Mouse (Mus musculus) A20 (cell line): ENCODE data around the gene Dst.

ENCODE experiments used
- DNase-seq: peaks from one replicate; pipeline ENCODE4 v3.0.0-alpha.2; 2011; ENCODE audit warnings: low read depth, low spot score

Gene Dst

DNA sequence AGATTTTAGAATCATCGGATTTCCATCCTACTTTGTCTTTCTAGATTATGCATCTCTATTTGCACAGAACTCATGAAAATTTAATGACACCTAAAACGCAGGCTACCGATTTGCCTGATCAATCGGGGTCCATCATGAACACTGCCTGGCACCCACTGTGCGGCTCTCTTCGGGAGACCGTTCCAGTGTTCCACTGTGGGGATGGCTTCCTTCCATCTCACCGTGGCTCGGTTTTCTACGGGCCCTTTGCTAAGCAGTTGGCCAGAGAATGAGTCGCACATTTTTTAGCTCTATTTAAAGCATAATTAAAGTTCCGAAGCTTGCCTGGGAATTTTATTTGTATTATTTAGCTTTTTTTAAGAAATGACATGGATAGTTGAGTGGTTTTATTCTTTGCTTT is 72.4 kb downstream of the Dst start:
- DNase-seq = no peak

DNA sequence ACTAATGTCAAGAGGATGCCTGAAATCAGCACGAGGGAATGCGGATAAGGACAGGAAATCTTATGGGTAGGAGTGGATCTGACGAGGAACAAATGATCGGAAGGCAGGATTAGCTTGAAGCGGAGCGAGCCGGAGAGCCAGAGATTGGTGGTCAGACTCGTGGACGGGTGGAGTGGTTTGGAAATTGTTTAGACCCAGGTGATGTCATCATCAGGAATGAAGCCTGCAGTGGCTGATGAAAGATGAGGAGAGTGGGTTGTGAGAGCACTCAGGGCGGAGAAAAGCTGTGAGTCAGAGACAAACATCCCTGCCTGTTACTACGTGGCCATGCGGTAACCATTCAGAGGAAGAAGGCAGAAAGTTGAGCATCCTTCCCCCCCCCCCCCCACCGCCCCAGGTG is 81.6 kb downstream of the Dst start:
- DNase-seq = no peak

DNA sequence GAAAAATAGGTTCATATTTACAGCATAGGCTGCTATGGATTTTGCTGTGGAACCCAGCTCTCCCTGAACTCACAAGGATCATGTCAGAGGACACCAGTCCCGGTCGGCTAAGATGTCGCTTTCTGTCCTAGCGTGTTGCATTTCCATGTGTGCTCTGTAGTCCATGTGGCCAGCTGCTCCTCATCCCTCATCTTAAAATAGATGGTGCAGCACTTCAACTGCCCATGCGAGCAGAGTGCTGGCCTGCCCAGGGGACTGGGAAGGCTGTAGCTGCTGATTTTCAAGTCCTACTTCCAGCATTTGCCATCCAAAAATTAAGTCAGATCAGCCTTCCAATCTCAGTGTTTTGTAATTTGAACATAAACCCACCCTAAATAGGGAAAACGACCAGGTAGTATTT is 83.0 kb downstream of the Dst start:
- DNase-seq = no peak

DNA sequence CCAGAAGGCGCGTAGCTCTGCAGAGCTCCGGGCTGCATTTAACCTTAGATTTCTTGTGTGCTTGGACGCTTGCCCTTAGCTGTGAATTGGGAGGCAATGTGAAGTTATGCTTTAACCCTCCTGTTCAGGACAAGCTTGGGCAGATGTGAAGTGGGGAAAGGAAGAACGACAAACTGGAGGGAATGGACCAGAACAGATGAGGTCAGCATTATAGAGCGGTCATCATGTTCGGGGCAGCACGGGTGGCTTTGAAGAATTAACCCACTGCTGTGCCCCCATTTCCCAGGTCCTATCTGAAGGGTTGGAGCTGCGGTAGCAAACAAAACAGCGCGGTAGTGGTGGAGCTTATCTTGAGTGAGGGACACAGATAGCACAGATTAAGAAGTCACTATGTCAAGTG is 84.8 kb downstream of the Dst start:
- DNase-seq = no peak

DNA sequence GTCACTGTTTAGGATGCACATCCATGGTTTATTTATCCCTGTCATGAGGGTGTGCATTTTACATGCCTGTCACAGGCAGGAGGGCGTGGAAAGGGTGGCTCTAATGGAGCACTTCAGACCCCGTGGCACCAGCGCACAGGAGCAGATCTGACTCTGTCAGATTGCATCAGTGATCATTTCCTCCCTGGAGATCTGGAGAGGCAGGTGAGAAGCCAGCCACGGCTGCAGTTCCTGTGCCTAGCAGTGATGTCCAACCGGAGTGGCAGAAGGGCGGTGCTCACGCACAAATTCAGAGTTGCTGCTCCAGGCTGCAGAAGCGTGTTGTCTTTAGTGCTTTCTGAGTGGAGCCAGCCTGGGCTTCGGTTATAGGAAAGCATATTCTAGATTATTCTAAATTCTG is 86.2 kb downstream of the Dst start:
- no peak for DNase-seq

DNA sequence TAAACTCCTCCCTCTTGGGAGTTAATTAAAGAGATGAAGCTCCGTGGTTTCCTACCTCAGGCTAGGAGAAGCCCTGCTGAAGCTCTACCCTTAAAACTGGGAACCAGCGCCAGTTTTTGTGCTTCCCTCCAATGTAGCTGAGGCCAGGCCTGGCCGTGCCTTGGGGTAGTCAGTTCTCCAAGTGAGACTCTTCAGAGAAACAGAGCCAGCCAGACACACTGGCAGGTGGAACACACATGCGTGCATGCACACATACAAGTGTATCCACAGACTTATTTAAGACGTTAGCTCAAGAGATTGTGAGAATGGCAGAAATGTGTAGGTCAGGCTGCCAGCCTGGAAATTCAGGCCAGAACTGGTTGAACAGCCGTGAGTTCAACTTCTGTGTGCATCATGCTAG is 87.4 kb downstream of the Dst start:
- no peak for DNase-seq

DNA sequence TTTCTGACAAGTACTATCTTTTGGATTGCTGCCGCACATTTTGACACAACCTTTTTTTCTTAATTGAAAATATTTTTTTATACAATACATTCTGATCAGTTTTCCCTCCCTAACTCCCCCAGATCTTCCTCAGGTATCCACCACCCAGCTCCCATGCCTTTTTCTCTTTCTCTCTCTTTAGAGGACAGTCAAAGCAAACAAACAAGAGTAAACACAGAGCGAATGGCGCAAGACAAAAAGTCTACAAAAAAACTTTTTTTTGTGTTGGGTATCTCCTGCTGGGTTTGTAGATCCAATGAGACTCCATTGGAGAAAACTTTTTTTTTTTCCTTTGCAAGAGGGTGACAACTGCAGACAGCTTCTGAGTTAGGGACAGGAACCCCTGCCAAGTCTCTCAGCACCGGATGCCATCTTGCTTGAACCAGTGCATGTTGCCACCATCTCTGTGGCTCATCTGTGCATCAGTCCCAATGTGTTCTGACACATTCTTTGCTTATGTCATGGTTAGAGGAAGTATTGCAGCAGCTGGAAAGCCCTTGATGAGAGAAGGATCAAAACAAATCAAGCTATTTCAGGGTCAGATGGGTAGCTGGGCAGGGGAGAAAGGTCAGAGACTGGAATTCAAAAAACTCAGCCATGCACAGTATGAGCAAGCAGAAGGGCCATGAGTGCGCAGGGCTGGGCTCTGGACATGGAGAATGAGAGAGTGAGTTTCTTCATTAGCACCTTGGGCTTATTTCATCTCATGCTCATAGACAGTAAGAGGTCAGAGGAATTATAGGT is 88.3 kb downstream of the Dst start:
- DNase-seq = no peak

DNA sequence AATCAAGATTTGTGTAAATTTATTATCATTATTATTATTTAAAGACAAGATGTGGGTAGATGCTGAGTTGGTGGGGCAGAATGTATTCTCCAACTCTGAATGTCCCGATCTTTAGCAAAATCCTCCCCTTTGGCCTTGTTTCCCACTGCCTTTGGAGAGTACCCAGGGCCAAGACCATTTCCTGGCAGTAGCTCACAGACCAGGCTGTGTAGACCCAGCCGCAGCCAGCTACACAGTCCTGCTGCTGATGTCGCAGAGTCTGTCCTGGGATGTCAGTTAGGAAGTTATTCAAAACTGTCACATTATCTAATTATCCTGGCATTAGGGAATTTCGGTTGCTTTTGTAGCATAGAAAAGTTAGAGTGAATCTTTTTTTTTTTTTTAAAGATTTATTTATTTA is 94.3 kb downstream of the Dst start:
- DNase-seq = no peak

DNA sequence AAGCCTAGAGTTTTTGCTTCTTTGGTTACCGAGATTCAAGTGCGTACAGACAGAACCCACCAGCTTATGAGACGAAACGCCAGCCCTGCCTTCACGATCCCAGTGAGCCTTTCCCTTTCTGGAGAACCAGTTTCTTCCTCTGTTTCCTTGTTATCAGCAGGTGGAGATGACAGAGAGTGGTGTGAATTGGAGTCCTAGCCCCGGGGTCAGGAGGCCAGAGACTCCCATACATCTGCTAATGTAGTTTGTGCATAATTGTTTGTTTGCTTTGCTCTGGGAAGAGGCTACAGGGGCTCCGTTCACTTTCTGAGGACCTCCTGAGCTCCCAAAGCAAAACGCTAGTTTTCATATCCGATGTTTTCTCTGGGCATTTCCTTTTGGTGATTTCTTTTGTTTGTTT is 94.9 kb downstream of the Dst start:
- DNase-seq = no peak

DNA sequence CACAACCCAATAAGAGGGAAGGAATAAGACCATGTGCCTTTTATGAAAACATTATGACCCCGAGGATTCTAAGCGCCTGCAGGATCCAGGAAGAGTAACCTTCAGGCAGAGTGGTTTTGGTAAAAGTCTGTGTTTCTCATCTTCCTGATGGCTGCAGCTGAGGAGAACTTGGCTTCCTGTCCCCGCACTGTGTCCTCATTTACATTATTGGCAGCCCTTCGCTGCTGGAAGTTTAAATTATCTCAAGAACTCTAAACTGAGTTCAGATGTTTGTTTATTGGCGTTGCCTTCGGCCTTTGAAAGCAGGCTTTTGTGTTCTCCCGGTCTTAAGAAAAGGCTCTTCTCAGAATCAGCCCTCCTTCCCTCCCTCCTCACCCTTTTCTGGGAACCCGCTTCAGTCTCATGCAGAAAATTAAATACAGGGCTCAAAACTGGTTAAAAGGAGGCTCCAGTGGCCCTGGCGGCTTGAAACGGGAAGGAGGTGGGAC is 97.3 kb downstream of the Dst start:
- no peak for DNase-seq

DNA sequence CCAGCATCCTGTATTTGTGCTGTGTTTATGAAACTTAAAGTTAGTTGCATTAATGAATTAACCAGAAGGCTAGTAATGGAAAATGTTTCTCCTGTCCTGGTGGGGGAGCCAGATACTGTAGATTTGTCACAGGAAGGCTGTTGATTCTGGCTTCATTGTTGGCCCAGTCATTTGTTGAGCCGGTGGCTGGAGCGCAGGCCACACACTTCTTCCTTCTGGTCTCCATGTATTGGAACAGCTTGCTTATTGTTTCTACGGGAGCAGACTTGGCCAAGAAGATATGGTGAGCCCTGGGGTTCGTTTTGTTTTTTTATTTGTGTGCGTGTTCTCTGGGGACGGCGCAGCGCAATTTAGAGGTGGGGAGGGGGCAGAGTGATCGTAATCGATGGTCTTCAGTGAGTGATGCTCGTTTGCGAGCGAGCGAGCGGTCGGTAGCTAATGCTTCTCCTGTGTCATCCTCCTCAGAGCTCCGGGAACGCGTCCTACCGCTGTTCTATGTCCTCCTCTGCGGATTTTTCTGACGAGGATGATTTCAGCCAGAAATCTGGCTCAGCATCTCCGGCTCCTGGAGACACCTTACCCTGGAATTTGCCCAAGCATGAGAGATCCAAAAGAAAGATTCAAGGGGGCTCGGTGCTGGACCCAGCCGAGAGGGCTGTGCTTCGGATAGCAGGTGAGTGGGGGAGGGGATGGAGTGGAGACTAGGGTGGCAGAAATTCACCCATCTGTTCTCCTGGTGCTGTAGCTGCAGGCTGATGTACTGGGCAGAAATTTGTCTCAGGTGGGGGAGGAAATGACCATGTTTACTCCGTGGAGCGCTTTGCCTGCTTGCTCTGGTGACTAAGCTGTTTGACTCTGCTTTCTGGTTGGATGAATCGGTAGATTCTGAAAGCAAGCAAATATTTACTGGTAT is 98.0 kb downstream of the Dst start:
- peak; percentile 30 for DNase-seq

DNA sequence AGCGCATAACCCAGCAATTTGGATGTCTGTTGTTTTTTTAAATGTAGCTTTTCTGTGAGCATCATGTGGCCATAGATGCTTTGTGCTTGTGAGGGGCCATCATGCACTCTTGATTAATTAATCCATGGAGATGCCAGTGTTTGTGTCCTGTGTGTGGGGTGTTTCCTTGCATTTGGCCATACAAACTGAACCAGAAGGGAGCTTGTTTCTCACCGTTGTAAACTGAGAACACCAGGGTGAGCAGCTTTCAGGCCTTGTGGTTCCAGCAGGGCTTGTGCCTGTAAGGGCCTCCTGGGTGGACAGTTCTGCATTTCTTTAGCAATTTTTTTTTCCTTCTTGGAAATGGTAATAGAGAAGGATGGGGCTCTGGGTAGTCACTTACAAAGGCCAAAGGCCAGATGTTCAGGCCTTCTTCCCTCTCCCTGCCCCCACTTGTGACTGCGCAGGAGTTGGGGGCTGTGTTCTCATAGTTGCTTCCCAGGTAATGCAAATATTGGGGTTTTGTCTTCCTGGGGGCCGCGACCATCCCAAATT is 98.9 kb downstream of the Dst start:
- DNase-seq = no peak

DNA sequence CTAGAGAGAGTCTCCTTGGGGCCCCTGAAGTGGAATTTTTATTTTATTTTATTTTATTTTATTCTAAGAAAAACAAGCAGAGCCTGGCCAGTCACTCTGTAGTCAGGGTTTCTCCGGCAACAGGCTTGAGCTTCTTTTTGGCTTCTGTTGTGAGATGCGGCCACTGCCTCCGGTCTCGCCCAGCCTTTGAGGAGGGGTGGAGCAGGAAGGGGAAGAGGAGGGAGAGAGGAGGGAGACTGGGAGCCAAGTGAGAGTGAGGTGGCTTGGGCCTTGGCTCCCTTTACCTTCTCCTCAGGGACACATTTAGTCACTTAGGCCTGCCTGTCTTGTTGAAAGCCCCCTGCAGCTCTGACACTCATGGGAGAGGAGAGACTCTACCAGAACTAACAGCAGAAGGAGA is 99.4 kb downstream of the Dst start:
- no peak for DNase-seq

DNA sequence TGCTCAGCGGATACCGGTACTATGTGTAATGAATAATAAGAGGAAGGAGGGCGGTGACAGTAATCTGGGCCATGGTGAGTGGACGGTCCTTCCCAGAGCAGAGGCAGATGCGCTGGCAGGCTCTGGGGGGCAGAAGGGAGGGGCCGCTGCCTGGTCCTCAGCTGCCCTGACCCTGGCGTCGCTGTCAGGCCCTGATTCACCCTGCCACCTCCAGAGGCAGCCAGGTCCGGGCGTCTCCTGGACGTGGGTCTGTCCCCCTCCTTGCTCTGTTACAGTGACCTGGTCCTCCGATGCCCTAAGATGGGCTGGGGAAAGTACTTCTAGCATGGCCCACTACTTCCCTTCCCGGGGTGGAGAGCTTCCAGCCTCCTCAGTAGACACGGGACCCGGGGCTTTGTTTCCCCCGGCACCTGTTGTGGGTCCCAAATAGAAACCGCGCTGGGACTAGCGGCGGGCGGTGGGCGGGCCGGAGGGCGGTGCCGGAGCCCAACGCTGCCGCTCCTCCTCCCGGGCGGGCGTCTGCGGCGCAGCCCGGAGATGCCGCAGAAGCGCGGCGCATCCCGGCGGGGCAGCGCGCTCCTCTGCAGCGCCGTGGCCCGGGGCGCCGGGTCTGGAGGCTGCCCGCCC is 103.1 kb downstream of the Dst start:
- DNase-seq = no peak

DNA sequence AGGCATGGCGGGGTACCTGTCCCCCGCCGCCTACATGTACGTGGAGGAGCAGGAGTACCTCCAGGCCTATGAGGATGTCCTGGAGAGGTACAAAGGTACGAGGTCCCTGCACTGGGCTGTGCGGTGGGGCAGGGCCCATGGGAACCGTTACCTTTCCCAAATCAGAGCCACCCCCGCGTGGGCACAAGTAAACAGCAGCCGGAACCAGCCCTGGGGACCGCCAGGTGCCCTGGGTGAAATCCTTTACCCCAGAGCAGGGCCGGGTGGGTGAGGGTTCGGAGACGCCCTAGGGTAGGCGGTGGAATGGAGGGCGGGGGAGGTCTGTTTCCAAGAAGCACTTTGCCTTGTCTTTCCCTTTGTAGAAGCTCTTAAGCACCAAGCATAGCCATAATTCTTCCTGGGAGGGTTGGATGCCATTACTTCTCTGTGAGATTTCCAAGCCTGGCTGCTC is 103.8 kb downstream of the Dst start:
- DNase-seq = no peak

DNA sequence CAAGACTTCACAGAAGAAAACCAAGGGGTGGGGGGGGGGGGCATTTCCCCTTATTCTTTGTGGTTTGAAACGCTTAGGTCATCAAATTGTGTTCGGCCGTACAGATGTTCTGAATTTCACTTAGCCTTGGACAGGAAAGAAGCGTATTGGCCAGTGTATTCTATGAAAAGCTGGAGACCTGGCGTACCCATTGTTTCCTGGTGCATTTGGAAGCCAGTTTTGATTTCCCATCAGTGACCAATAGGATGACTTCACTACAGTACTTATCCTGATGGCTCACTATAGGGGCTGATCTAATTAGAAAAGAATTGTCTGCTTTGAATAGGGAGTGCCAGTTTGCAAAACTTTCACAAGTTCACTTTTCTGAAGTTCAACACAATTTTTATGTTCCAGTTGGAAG is 105.5 kb downstream of the Dst start:
- no peak for DNase-seq

DNA sequence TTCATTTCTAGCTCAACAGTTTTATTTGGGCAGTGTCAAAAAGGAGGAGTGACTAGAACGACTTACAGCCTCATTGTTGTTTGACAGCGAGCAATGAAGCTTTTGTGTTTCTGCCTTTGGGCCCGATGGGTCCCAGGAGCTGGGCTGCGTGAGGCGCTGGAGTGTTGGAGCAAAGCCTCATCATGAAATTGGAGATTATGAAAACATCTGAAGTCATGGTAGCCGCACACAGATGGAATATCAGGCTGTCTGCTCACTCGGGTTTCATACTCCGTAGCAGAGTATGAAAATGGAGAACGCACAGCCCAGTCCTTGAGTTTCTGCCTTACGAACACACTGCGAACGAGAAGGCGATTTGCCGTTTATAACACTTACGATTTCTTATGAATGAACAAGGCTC is 108.8 kb downstream of the Dst start:
- no peak for DNase-seq

DNA sequence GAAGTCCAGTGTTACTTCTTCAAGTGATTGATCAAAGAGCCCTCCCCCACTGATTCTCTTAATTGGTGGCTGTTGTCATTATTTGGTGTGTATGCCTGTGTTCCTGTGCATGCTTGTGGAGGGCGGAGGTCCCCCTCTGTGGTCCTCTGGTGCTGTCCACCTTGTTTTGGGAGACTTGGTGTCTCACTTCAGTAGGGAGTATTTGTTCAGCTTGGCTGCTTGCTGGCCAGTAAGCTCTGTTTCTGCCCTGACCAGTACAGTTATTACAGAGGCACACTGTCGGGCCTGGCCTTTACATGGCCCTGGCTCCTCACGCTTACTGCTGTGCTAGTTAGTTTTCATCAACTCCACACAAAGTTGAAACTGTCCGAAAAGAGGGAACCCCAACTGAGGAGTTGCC is 109.3 kb downstream of the Dst start:
- no peak for DNase-seq

DNA sequence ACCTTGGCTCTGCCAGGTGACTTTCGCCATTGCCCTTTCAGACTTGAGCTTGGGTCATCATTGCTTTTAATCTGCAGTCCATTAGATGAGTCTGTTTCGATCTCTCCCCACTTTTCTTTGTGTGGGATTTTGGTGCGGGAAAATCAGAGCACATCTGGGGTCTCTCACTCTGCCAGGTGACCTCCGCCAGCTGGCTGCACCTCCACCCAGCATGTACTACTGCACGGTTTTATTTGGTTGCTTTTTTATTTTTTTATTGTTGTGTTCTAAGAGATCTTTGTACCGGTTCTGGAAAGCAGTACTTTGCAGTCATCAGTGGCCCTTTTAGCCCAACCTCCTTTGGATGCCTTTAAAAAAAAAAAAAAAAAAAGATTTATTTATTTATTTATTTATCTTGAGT is 112.6 kb downstream of the Dst start:
- DNase-seq = no peak

DNA sequence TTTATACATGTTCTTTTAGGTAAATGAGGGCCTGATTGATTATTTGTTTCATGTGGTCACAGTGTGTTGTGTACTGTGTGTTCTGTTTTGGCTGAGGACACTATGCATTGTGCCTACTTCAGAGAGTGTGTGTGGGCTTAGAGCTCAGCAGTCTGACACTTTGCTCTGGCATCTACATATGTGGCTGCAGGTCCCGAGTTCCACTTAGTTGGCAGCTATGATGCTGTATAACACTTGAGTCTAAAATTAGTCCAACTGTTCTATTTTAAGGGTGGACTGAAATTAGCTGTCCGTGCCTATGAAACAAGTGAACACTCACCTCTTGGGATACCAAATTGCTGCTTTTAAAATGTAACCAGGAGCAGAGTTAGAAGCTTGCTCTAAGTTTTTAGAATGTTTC is 113.5 kb downstream of the Dst start:
- DNase-seq = no peak

DNA sequence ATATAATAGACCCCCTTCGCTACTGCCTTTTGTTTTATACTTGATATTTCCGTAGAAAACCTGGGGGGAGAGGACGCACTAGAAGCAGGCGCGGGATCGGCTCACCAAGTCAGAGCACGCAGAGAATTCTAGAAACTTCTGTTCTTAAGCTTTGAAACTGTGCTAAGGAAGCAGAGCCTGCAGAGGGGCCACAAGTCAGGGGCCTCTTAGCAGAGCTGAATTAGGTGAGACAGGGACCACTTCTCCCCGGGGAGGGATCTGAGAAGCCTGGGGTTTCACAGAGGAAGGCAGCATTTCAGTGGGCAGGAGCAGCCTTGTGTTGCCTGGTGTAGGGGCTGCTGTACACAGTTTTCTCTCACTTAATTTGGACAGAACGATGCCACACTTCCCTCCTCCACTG is 115.1 kb downstream of the Dst start:
- DNase-seq = no peak

DNA sequence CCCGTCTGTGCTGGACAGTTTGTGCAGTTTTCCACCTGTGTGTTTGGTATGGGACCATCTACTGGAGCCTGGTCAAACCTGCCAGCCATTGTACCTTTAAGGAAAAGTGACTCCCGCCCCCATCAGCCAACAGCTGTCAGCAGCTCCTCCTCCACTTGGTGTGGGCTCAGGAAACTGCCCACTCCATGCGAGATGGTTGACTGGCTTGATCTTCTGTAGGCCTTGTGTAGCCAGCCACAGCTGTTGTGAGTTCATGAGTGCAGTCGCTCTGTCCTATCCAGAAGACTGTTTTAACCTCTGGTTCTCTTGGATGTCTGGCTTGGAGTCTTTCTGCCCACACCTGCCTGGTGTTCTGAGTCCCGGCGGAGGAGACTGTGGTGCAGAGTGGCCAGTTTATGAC is 117.9 kb downstream of the Dst start:
- no peak for DNase-seq
